Mouse (Mus musculus): ENCODE measurements around the gene Nim1k. TPM values are rescaled to one million over a fixed set of nuclear protein-coding genes. Genes with fewer than 3 reads are reported as not detected.

Gene Nim1k
- polyA plus RNA-seq, 1 experiment, result 0.05 TPM

GRCm38 (mm10) chr13:119783581-119783980 lies 27.9 kb upstream of the Nim1k start:
- peaks cover 38% of the 10 kb centered on the region for H3K36me3 ChIP-seq (ENCODE audit: control insufficient read depth, insufficient read depth, low read length)
- 80% methylated on average over 4 of the region's 4 CpGs for WGBS
- no peaks in the 10 kb centered on the region for H3K4me1 ChIP-seq (ENCODE audit: control insufficient read depth, insufficient read depth, insufficient read length, low read length)
- no peak overlapping the region for H3K4me3 ChIP-seq (ENCODE audit: low read depth, low read length)
- no peaks in the 10 kb centered on the region for H3K27me3 ChIP-seq (ENCODE audit: control insufficient read depth, insufficient read depth, low read length)
- no peak for TF ChIP-seq POLR2A (IDR thresholded peaks at IDR 0.05; ENCODE audit: low read depth, low read length)
- no peak for TF ChIP-seq CTCF (IDR thresholded peaks at IDR 0.05; ENCODE audit: extremely low read depth, insufficient read length, insufficient replicate concordance, low read depth, low read length)
- no peak overlapping the region for H3K27ac ChIP-seq (ENCODE audit: insufficient read depth, low read depth, low read length)

- Histone ChIP-seq H3K4me3 (ENCODE audit: low read depth, low read length) (no peak overlapping the region), H3K27me3 (ENCODE audit: control insufficient read depth, insufficient read depth, low read length) (no peaks in the 10 kb centered on the region), H3K36me3 (ENCODE audit: control insufficient read depth, insufficient read depth, low read length) (peaks cover 57% of the 10 kb centered on the region), H3K27ac (ENCODE audit: insufficient read depth, low read depth, low read length) (no peak overlapping the region), H3K4me1 (ENCODE audit: control insufficient read depth, insufficient read depth, insufficient read length, low read length) (no peaks in the 10 kb centered on the region)
- TF ChIP-seq CTCF (IDR thresholded peaks at IDR 0.05; ENCODE audit: extremely low read depth, insufficient read length, insufficient replicate concordance, low read depth, low read length) (no peak), POLR2A (IDR thresholded peaks at IDR 0.05; ENCODE audit: low read depth, low read length) (no peak)
- 86% methylated on average over 6 of the region's 6 CpGs for WGBS
These were observed 12.9 kb upstream of the Nim1k start for GRCm38 (mm10) chr13:119768541-119768940.

GRCm38 (mm10) chr13:119766480-119766879 lies 10.8 kb upstream of the Nim1k start:
- 91% methylated on average over 7 of the region's 7 CpGs for WGBS
- no peak overlapping the region for H3K27ac ChIP-seq (ENCODE audit: insufficient read depth, low read depth, low read length)
- H3K27me3 ChIP-seq (ENCODE audit: control insufficient read depth, insufficient read depth, low read length), result no peaks in the 10 kb centered on the region
- no peaks in the 10 kb centered on the region for H3K4me1 ChIP-seq (ENCODE audit: control insufficient read depth, insufficient read depth, insufficient read length, low read length)
- H3K4me3 ChIP-seq (ENCODE audit: low read depth, low read length), result no peak overlapping the region
- peaks cover 50% of the 10 kb centered on the region for H3K36me3 ChIP-seq (ENCODE audit: control insufficient read depth, insufficient read depth, low read length)
- TF ChIP-seq CTCF (IDR thresholded peaks at IDR 0.05; ENCODE audit: extremely low read depth, insufficient read length, insufficient replicate concordance, low read depth, low read length) (no peak), POLR2A (IDR thresholded peaks at IDR 0.05; ENCODE audit: low read depth, low read length) (no peak)

- no peaks in the 10 kb centered on the region for H3K27me3 ChIP-seq (ENCODE audit: control insufficient read depth, insufficient read depth, low read length)
- 64% methylated on average over 5 of the region's 5 CpGs for WGBS
- H3K4me1 ChIP-seq (ENCODE audit: control insufficient read depth, insufficient read depth, insufficient read length, low read length), result peaks cover 11% of the 10 kb centered on the region; the same call in 1 of the 2 replicates
- no peak overlapping the region for H3K4me3 ChIP-seq (ENCODE audit: low read depth, low read length)
- TF ChIP-seq POLR2A (IDR thresholded peaks at IDR 0.05; ENCODE audit: low read depth, low read length) (no peak), CTCF (IDR thresholded peaks at IDR 0.05; ENCODE audit: extremely low read depth, insufficient read length, insufficient replicate concordance, low read depth, low read length) (no peak)
- peaks cover 9% of the 10 kb centered on the region; the same call in 1 of the 2 replicates for H3K36me3 ChIP-seq (ENCODE audit: control insufficient read depth, insufficient read depth, low read length)
- no peak overlapping the region for H3K27ac ChIP-seq (ENCODE audit: insufficient read depth, low read depth, low read length)
These were observed 1.1 kb upstream of the Nim1k start for GRCm38 (mm10) chr13:119756831-119757230.

DNA sequence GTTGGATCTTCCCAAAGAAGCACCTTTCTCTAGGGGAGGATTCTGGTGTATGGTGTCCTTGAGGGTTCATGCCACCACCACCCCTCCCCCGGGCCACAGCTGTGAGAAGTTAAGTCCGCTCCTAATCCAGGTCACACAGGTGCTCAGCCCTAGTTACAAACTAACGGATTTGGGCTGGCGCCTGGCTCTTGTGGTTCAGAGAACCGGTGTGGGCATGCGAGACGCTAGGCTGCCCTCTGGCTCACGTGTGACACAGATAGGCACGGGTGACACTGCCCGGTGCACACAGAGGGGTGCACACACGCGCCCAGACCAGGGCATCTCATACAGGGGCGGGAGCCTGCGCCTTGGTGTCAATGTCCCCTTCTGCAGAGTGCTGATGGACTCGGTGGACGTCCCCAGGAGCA lies 538 bp downstream of the Nim1k start:
- Histone ChIP-seq H3K36me3 (ENCODE audit: control insufficient read depth, insufficient read depth, low read length) (0 out of 2 replicates have a peak, but pooled peaks cover under 1% of the 10 kb centered on the region), H3K27me3 (ENCODE audit: control insufficient read depth, insufficient read depth, low read length) (no peaks in the 10 kb centered on the region), H3K27ac (ENCODE audit: insufficient read depth, low read depth, low read length) (peak overlapping the region; percentile 13; the same call in 1 of the 2 replicates), H3K4me3 (ENCODE audit: low read depth, low read length) (peak overlapping the region; percentile 65), H3K4me1 (ENCODE audit: control insufficient read depth, insufficient read depth, insufficient read length, low read length) (peaks cover 11% of the 10 kb centered on the region; the same call in 1 of the 2 replicates)
- 3% methylated on average over 16 of the region's 16 CpGs for WGBS
- TF ChIP-seq POLR2A (IDR thresholded peaks at IDR 0.05; ENCODE audit: low read depth, low read length) (no peak), CTCF (IDR thresholded peaks at IDR 0.05; ENCODE audit: extremely low read depth, insufficient read length, insufficient replicate concordance, low read depth, low read length) (no peak)

- Histone ChIP-seq H3K4me1 (ENCODE audit: control insufficient read depth, insufficient read depth, insufficient read length, low read length) (peaks cover 11% of the 10 kb centered on the region; the same call in 1 of the 2 replicates), H3K27me3 (ENCODE audit: control insufficient read depth, insufficient read depth, low read length) (no peaks in the 10 kb centered on the region), H3K36me3 (ENCODE audit: control insufficient read depth, insufficient read depth, low read length) (no peaks in the 10 kb centered on the region), H3K27ac (ENCODE audit: insufficient read depth, low read depth, low read length) (no peak overlapping the region), H3K4me3 (ENCODE audit: low read depth, low read length) (no peak overlapping the region)
- TF ChIP-seq POLR2A (IDR thresholded peaks at IDR 0.05; ENCODE audit: low read depth, low read length), result no peak
- TF ChIP-seq CTCF (IDR thresholded peaks at IDR 0.05; ENCODE audit: extremely low read depth, insufficient read length, insufficient replicate concordance, low read depth, low read length), result no peak
- 61% methylated on average over 3 of the region's 3 CpGs for WGBS
These were observed 1.1 kb downstream of the Nim1k start for GRCm38 (mm10) chr13:119754635-119755020.

- Histone ChIP-seq H3K27me3 (ENCODE audit: control insufficient read depth, insufficient read depth, low read length) (no peaks in the 10 kb centered on the region), H3K27ac (ENCODE audit: insufficient read depth, low read depth, low read length) (no peak overlapping the region), H3K4me3 (ENCODE audit: low read depth, low read length) (no peak overlapping the region), H3K4me1 (ENCODE audit: control insufficient read depth, insufficient read depth, insufficient read length, low read length) (peaks cover 11% of the 10 kb centered on the region; the same call in 1 of the 2 replicates), H3K36me3 (ENCODE audit: control insufficient read depth, insufficient read depth, low read length) (no peaks in the 10 kb centered on the region)
- WGBS, result 75% methylated on average over 9 of the region's 9 CpGs
- TF ChIP-seq POLR2A (IDR thresholded peaks at IDR 0.05; ENCODE audit: low read depth, low read length) (no peak), CTCF (IDR thresholded peaks at IDR 0.05; ENCODE audit: extremely low read depth, insufficient read length, insufficient replicate concordance, low read depth, low read length) (no peak)
These were observed 1.6 kb downstream of the Nim1k start for GRCm38 (mm10) chr13:119753859-119754634.

Data from small intestine, adult 2 months (tissue).